Mouse (Mus musculus) heart, adult 2 months (tissue): ENCODE measurements around the gene Snrnp25. TPM values are rescaled to one million over a fixed set of nuclear protein-coding genes. Genes with fewer than 3 reads are reported as not detected.
A peak's percentile ranks its signal among the peaks of the same experiment; 100 is the strongest.

ENCODE experiments used
- DNase-seq, 2 experiments: peaks; one replicate each; pipeline ENCODE4 v3.0.0; 2021
- H3K27ac ChIP-seq: fragments of 200-600 bp; 2 replicates; pipeline ENCODE4 v1.8.1; 2022
- H3K27me3 ChIP-seq: fragments of 200-500 bp; 2 replicates; pipeline ENCODE4 v1.6.1; 2012; ENCODE audit warnings: mild to moderate bottlenecking, low read length, inconsistent platforms, mixed read lengths; ENCODE audit not compliant: control insufficient read depth, insufficient read depth
- H3K36me3 ChIP-seq: fragments of 200-500 bp; 2 replicates; pipeline ENCODE4 v1.6.1; 2012; ENCODE audit warnings: low read length, inconsistent platforms; ENCODE audit not compliant: control insufficient read depth, insufficient read depth
- H3K4me1 ChIP-seq: fragments of 200-500 bp; 2 replicates; pipeline ENCODE4 v1.6.1; 2011; ENCODE audit warnings: low read length; ENCODE audit not compliant: control insufficient read depth, insufficient read depth
- H3K4me3 ChIP-seq: fragments of 200-600 bp; 2 replicates; pipeline ENCODE4 v1.8.1; 2022
- H3K79me2 ChIP-seq: fragments of 200-500 bp; replicated peaks from 2 replicates; pipeline ENCODE4 v1.6.1; 2012; ENCODE audit warnings: mild to moderate bottlenecking, inconsistent platforms, low read length, moderate library complexity, mixed read lengths; ENCODE audit not compliant: control insufficient read depth, insufficient read depth
- H3K9ac ChIP-seq: fragments of 200-500 bp; 2 replicates; pipeline ENCODE4 v1.6.1; 2012; ENCODE audit warnings: low read depth, mild to moderate bottlenecking, control low read depth, inconsistent platforms, low read length, mixed read lengths
- CTCF ChIP-seq: fragments of 200-600 bp; IDR thresholded peaks from 2 replicates; pipeline ENCODE4 v1.8.1; 2022; ENCODE audit warnings: antibody characterized with exemption, mild to moderate bottlenecking, moderate library complexity
- EP300 ChIP-seq: fragments of 200-500 bp; IDR thresholded peaks from 2 replicates; pipeline ENCODE4 v1.6.1; 2011; ENCODE audit warnings: low read depth, low read length, control low read depth; ENCODE audit not compliant: insufficient read depth
- POLR2A ChIP-seq: fragments of 200-500 bp; IDR thresholded peaks from 2 replicates; pipeline ENCODE4 v1.6.1; 2011; ENCODE audit warnings: mild to moderate bottlenecking, low read depth, low read length, control low read depth; ENCODE audit not compliant: insufficient read depth
- WGBS: fragments of 180-500 bp; shearing (Covaris S2); methylation state at CpG from one replicate; pipeline ENCODE4 v1.1.7; 2018; 5-methylcytosine and 5-hydroxymethylcytosine counted together
- intact Hi-C: fragments of 180-260 bp; cut with DNase I; formaldehyde crosslinking; loops from one replicate; pipeline ENCODE4 v1.15.1; 2025
- polyA plus RNA-seq: library from polyadenylated mRNA; depleted of rRNA; stranded (reverse); fragments of >200 nt; gene quantifications from 2 replicates; pipeline ENCODE4 v1.2.3, GENCODE M21; 2012
- total RNA-seq, 2 experiments: library from RNA; stranded (reverse); gene quantifications; 2 replicates each; pipeline ENCODE4 v1.2.3; 2021

The Snrnp25 gene
- total and polyA plus RNA-seq, 3 experiments = 10.0 to 13.3 (median 11.8) TPM

GRCm38 (mm10) chr11:32238093-32238860 is 33.1 kb downstream of the Snrnp25 start:
- TF ChIP-seq POLR2A (no peak), EP300 (peak; percentile 95)
- WGBS = 52% methylated on average over 5 of the region's 5 CpGs
- Histone ChIP-seq H3K4me1 (peaks cover 8% of the 10 kb centered on the region), H3K36me3 (no peaks in the 10 kb centered on the region), H3K79me2 (no peaks in the 10 kb centered on the region), H3K4me3 (no peak overlapping the region), H3K9ac (no peak overlapping the region), H3K27ac (no peak overlapping the region), H3K27me3 (no peaks in the 10 kb centered on the region)
- intact Hi-C loops = loop anchor here (1.0 to 5.0 kb wide), 3 partner anchors 21 to 56 kb away; partner anchors contain the start of gene Hbq1b
- DNase-seq = peak; percentile 72 to 83

- no peaks in the 10 kb centered on the region for H3K79me2 ChIP-seq
- H3K36me3 ChIP-seq = no peaks in the 10 kb centered on the region
- no peak overlapping the region for H3K9ac ChIP-seq
- intact Hi-C loops = no loop called here
- no peak overlapping the region for H3K27ac ChIP-seq
- H3K27me3 ChIP-seq = no peaks in the 10 kb centered on the region
- H3K4me3 ChIP-seq = no peak overlapping the region
- no peak for DNase-seq
- H3K4me1 ChIP-seq = peaks cover 12% of the 10 kb centered on the region
- TF ChIP-seq CTCF = no peak
- TF ChIP-seq POLR2A = no peak
- no peak for TF ChIP-seq EP300
Observed at GRCm38 (mm10) chr11:32241391-32241790, 36.2 kb downstream of the Snrnp25 start.

DNA sequence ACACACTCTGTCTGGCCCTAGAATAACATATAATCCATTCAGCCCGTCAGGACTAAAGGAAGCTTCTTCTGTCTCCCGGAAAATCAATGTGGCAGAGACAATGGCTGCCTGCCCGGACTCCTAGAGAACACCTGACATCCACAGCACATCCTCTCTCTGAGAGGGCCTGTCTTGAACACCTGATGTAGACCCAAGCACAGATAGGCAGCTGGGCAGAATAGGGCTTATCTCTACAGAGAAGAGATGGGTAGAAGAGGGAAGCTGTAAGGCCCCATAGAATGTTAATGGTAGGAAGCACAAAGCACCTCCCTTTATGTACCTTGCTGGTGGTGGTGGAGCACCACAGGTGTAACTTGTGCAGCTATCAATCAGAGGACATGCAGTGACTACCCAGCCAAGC is 37.0 kb downstream of the Snrnp25 start:
- Histone ChIP-seq H3K79me2 (no peaks in the 10 kb centered on the region), H3K4me1 (peaks cover 9% of the 10 kb centered on the region), H3K27ac (no peak overlapping the region), H3K36me3 (no peaks in the 10 kb centered on the region), H3K9ac (no peak overlapping the region), H3K4me3 (no peak overlapping the region), H3K27me3 (no peaks in the 10 kb centered on the region)
- DNase-seq = no peak
- WGBS = 81% methylated on average over 3 of the region's 3 CpGs
- no peak for TF ChIP-seq CTCF
- TF ChIP-seq POLR2A = no peak
- TF ChIP-seq EP300 = no peak
- intact Hi-C loops = no loop called here

DNA sequence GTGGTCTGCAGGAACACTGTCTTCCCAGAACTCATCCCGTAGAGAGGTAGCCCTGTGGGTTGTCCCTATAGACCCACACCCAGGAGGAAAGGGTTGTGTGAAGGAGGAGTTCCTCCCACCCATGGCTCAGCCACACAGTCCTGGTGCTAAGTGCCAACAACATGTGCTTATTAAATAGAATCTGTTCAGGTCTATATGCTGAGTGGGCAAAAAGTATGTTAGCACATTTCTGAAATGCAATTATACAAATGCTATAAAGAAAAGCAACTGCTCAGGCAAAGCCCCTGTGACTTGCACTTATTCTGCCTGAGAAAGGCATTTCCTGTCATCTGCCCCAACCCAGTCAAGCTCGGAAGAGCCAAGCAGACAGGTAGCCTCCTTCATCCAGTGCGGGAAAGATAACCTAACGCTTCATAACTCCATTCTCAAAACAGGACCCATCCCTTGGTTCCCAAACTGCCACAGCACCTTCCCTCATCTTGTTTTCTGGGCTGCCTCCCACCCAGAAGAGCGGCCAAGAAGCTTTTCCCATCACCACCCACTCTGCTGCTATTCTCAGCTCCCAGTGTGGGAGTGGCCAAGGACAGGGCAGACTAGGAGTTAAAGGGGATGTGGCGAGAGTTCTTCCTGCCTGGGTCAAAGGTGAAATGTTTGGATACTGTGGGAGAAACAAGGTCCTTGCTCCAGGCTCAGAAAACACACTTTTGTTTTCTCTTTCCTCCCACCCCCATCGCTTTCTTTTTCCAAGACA is 38.2 kb downstream of the Snrnp25 start:
- no peak for DNase-seq
- intact Hi-C loops = no loop called here
- Histone ChIP-seq H3K4me1 (peaks cover 8% of the 10 kb centered on the region), H3K27me3 (no peaks in the 10 kb centered on the region), H3K27ac (peak overlapping the region; percentile 39), H3K4me3 (no peak overlapping the region), H3K9ac (no peak overlapping the region), H3K79me2 (no peaks in the 10 kb centered on the region), H3K36me3 (no peaks in the 10 kb centered on the region)
- WGBS = 38% methylated on average over 7 of the region's 7 CpGs
- TF ChIP-seq EP300 = no peak
- TF ChIP-seq CTCF = no peak
- no peak for TF ChIP-seq POLR2A

GRCm38 (mm10) chr11:32244064-32244463 is 38.8 kb downstream of the Snrnp25 start:
- DNase-seq = peak in 1 of 2 experiments; percentile 46
- no peak overlapping the region for H3K4me3 ChIP-seq
- H3K27ac ChIP-seq = peak overlapping the region; percentile 54
- H3K36me3 ChIP-seq = no peaks in the 10 kb centered on the region
- no peaks in the 10 kb centered on the region for H3K79me2 ChIP-seq
- H3K4me1 ChIP-seq = peaks cover 8% of the 10 kb centered on the region
- intact Hi-C loops = no loop called here
- H3K9ac ChIP-seq = no peak overlapping the region
- TF ChIP-seq EP300 = no peak
- no peak for TF ChIP-seq CTCF
- no peak for TF ChIP-seq POLR2A
- no peaks in the 10 kb centered on the region for H3K27me3 ChIP-seq
- 42% methylated on average over 3 of the region's 3 CpGs for WGBS

DNA sequence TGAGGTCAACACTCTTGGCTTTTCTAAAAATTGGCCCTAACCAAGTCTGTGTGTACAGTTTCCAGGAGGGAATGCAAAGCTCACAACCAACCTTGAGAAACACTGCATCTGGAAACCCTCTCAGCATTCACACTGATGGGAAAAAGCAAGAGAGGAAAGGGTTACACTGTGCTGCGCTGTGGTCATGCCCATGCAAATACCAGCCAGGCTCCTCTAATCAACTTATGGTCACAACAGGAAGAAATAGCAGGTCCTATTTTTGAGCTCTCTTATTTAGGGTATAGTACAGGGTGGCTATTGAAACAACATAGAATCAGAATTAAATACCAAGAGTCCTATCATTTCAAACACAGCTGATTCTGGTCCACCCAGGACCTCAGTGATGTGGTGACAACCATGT is 39.4 kb downstream of the Snrnp25 start:
- H3K4me3 ChIP-seq = no peak overlapping the region
- no peaks in the 10 kb centered on the region for H3K27me3 ChIP-seq
- H3K4me1 ChIP-seq = peaks cover 8% of the 10 kb centered on the region
- H3K36me3 ChIP-seq = no peaks in the 10 kb centered on the region
- peak overlapping the region; percentile 54 for H3K27ac ChIP-seq
- no peak for TF ChIP-seq EP300
- no peak for TF ChIP-seq CTCF
- TF ChIP-seq POLR2A = no peak
- no peak for DNase-seq
- no peaks in the 10 kb centered on the region for H3K79me2 ChIP-seq
- intact Hi-C loops = no loop called here
- WGBS = 84% methylated on average over 1 of the region's 1 CpGs
- H3K9ac ChIP-seq = no peak overlapping the region
